Mouse (Mus musculus) heart, embryonic 11.5 days (tissue): ENCODE data around the gene Zfp92. TPM values are rescaled to one million over a fixed set of nuclear protein-coding genes. Genes with fewer than 3 reads are reported as not detected.

Source experiments
- ATAC-seq: fragments of 200-750 bp; cut with Nextera tagmentation; replicated peaks from 2 replicates; pipeline ENCODE4 v1.8.0; 2017; ENCODE audit warnings: moderate library complexity; ENCODE audit not compliant: insufficient number of reproducible peaks, low FRiP score, low TSS enrichment
- H3K27ac ChIP-seq: fragments of 300-500 bp; sonication (generic); 2 replicates; pipeline ENCODE4 v1.5.1; 2014; ENCODE audit warnings: mild to moderate bottlenecking, low read depth, low read length
- H3K27me3 ChIP-seq: fragments of 300-500 bp; sonication (generic); 2 replicates; pipeline ENCODE4 v1.6.1; 2014; ENCODE audit warnings: mild to moderate bottlenecking, low read length, mixed read lengths; ENCODE audit not compliant: control insufficient read depth, insufficient read depth
- H3K36me3 ChIP-seq: fragments of 300-500 bp; sonication (generic); 2 replicates; pipeline ENCODE4 v1.6.1; 2014; ENCODE audit warnings: mild to moderate bottlenecking, low read length, moderate library complexity, mixed read lengths; ENCODE audit not compliant: control insufficient read depth, insufficient read depth
- H3K4me1 ChIP-seq: fragments of 300-500 bp; sonication (generic); 2 replicates; pipeline ENCODE4 v1.6.1; 2014; ENCODE audit warnings: low read length; ENCODE audit not compliant: control insufficient read depth, insufficient read depth
- H3K4me2 ChIP-seq: fragments of 300-500 bp; sonication (generic); 2 replicates; pipeline ENCODE4 v1.6.1; 2014; ENCODE audit warnings: mild to moderate bottlenecking, moderate library complexity
- H3K4me3 ChIP-seq: fragments of 300-500 bp; sonication (generic); 2 replicates; pipeline ENCODE4 v1.5.1; 2014; ENCODE audit warnings: low read depth, low read length
- H3K9ac ChIP-seq: fragments of 300-500 bp; sonication (generic); 2 replicates; pipeline ENCODE4 v1.6.1; 2014; ENCODE audit warnings: mild to moderate bottlenecking, low read depth, low read length, moderate library complexity
- H3K9me3 ChIP-seq: fragments of 300-500 bp; sonication (generic); replicated peaks from 2 replicates; pipeline ENCODE4 v1.6.1; 2016; ENCODE audit warnings: low read length; ENCODE audit not compliant: control insufficient read depth
- WGBS: fragments of 180-500 bp; shearing (Covaris S2); extraction: QIAGEN DNeasy Blood & Tissue Kit; methylation state at CpG from one replicate; pipeline ENCODE4 v1.1.7; 2014; ENCODE audit not compliant: insufficient replicate concordance; 5-methylcytosine and 5-hydroxymethylcytosine counted together
- polyA plus RNA-seq: library from polyadenylated mRNA; unstranded; fragments of >200 nt; fragmentation: Nextera tagmentation; extraction: Ambion mirVana; gene quantifications from 2 replicates; pipeline ENCODE4 v1.2.1, GENCODE M21; 2014

Gene Zfp92
- polyA plus RNA-seq, 1 experiment from 2014 or later, result 0.04 TPM

GRCm38 (mm10) chrX:73412767-73413166 lies 1.9 kb downstream of the Zfp92 start:
- Histone ChIP-seq H3K9me3 (no peaks in the 10 kb centered on the region; the same call in 1 of the 2 replicates), H3K4me1 (no peaks in the 10 kb centered on the region), H3K27me3 (peaks cover 16% of the 10 kb centered on the region), H3K4me3 (no peak overlapping the region), H3K9ac (no peak overlapping the region), H3K36me3 (no peaks in the 10 kb centered on the region), H3K4me2 (no peak overlapping the region), H3K27ac (no peak overlapping the region)
- no peak for ATAC-seq
- 47% methylated on average over 1 of the region's 1 CpGs for WGBS

- H3K9ac ChIP-seq, result no peak overlapping the region
- H3K27ac ChIP-seq, result no peak overlapping the region
- 77% methylated on average over 2 of the region's 2 CpGs for WGBS
- H3K4me2 ChIP-seq, result no peak overlapping the region
- no peaks in the 10 kb centered on the region for H3K9me3 ChIP-seq
- H3K4me3 ChIP-seq, result no peak overlapping the region
- H3K36me3 ChIP-seq, result no peaks in the 10 kb centered on the region
- no peaks in the 10 kb centered on the region; the same call in 1 of the 2 replicates for H3K27me3 ChIP-seq
- H3K4me1 ChIP-seq, result no peaks in the 10 kb centered on the region
- no peak for ATAC-seq
Observed at GRCm38 (mm10) chrX:73430036-73430435, 19.1 kb downstream of the Zfp92 start.

- no peaks in the 10 kb centered on the region for H3K9me3 ChIP-seq
Observed at GRCm38 (mm10) chrX:73432850-73433249, 22.0 kb downstream of the Zfp92 start.

GRCm38 (mm10) chrX:73435252-73435651 lies 24.4 kb downstream of the Zfp92 start, which contains the start of gene Trex2:
TSS of gene Trex2 (minus strand) at chrX:73435344.
- H3K9ac ChIP-seq, result no peak within 1 kb of the TSS
- H3K27me3 ChIP-seq, result no peaks in the 10 kb centered on the region; the same call in 1 of the 2 replicates
- H3K4me2 ChIP-seq, result no peak within 1 kb of the TSS
- H3K36me3 ChIP-seq, result peaks cover 3% of the 10 kb centered on the region; the same call in 1 of the 2 replicates
- H3K27ac ChIP-seq, result no peak within 1 kb of the TSS
- WGBS, result 75% methylated on average over 11 of the region's 11 CpGs
- H3K9me3 ChIP-seq, result no peaks in the 10 kb centered on the region
- H3K4me3 ChIP-seq, result no peak within 1 kb of the TSS
- ATAC-seq, result no peak
- H3K4me1 ChIP-seq, result 0 out of 2 replicates have a peak, but pooled peaks cover 2% of the 10 kb centered on the region

More at GRCm38 (mm10) chrX:73432850-73433249, 22.0 kb downstream of the Zfp92 start:
- no peak for ATAC-seq
- H3K36me3 ChIP-seq, result peaks cover 3% of the 10 kb centered on the region; the same call in 1 of the 2 replicates
- 67% methylated on average over 5 of the region's 5 CpGs for WGBS
- no peak overlapping the region for H3K9ac ChIP-seq
- no peaks in the 10 kb centered on the region; the same call in 1 of the 2 replicates for H3K27me3 ChIP-seq
- no peak overlapping the region for H3K27ac ChIP-seq
- no peak overlapping the region for H3K4me2 ChIP-seq
- H3K4me3 ChIP-seq, result no peak overlapping the region
- H3K4me1 ChIP-seq, result no peaks in the 10 kb centered on the region

GRCm38 (mm10) chrX:73441428-73441827 lies 30.5 kb downstream of the Zfp92 start:
- peaks cover 3% of the 10 kb centered on the region; the same call in 1 of the 2 replicates for H3K36me3 ChIP-seq
- no peak for ATAC-seq
- H3K4me3 ChIP-seq, result no peak overlapping the region
- H3K4me1 ChIP-seq, result 0 out of 2 replicates have a peak, but pooled peaks cover 2% of the 10 kb centered on the region
- H3K9me3 ChIP-seq, result no peaks in the 10 kb centered on the region
- H3K9ac ChIP-seq, result no peak overlapping the region
- no peaks in the 10 kb centered on the region for H3K27me3 ChIP-seq
- WGBS, result 56% methylated on average over 2 of the region's 2 CpGs
- no peak overlapping the region for H3K4me2 ChIP-seq
- no peak overlapping the region for H3K27ac ChIP-seq

GRCm38 (mm10) chrX:73451949-73452348 lies 41.1 kb downstream of the Zfp92 start:
- 33% methylated on average over 2 of the region's 2 CpGs for WGBS
- H3K4me1 ChIP-seq, result no peaks in the 10 kb centered on the region
- H3K36me3 ChIP-seq, result peaks cover 3% of the 10 kb centered on the region; the same call in 1 of the 2 replicates
- no peaks in the 10 kb centered on the region for H3K27me3 ChIP-seq
- no peak overlapping the region for H3K9ac ChIP-seq
- no peaks in the 10 kb centered on the region for H3K9me3 ChIP-seq
- ATAC-seq, result no peak
- no peak overlapping the region for H3K4me2 ChIP-seq
- no peak overlapping the region for H3K27ac ChIP-seq
- no peak overlapping the region for H3K4me3 ChIP-seq

GRCm38 (mm10) chrX:73458877-73459392 lies 48.0 kb downstream of the Zfp92 start, which contains the start of gene Haus7:
TSS of gene Haus7 (minus strand) at chrX:73459044.
- H3K4me2 ChIP-seq, result peak within 1 kb of the TSS; percentile 68
- 0 out of 2 replicates have a peak within 1 kb of the TSS, but pooled peaks have one; percentile 24 for H3K27ac ChIP-seq
- ATAC-seq, result peak; percentile 100
- H3K4me1 ChIP-seq, result peaks cover 5% of the 10 kb centered on the region; the same call in 1 of the 2 replicates
- H3K9me3 ChIP-seq, result no peaks in the 10 kb centered on the region
- H3K9ac ChIP-seq, result peak within 1 kb of the TSS; percentile 68
- H3K27me3 ChIP-seq, result no peaks in the 10 kb centered on the region
- 14% methylated on average over 26 of the region's 26 CpGs for WGBS
- peak within 1 kb of the TSS; percentile 56 for H3K4me3 ChIP-seq
- H3K36me3 ChIP-seq, result no peaks in the 10 kb centered on the region

GRCm38 (mm10) chrX:73460792-73461191 lies 49.9 kb downstream of the Zfp92 start:
- no peaks in the 10 kb centered on the region for H3K9me3 ChIP-seq
- H3K4me3 ChIP-seq, result no peak overlapping the region
- H3K4me2 ChIP-seq, result no peak overlapping the region
- H3K9ac ChIP-seq, result no peak overlapping the region
- ATAC-seq, result no peak
- H3K27me3 ChIP-seq, result no peaks in the 10 kb centered on the region
- H3K36me3 ChIP-seq, result no peaks in the 10 kb centered on the region
- 69% methylated on average over 4 of the region's 4 CpGs for WGBS
- H3K27ac ChIP-seq, result no peak overlapping the region
- peaks cover 5% of the 10 kb centered on the region; the same call in 1 of the 2 replicates for H3K4me1 ChIP-seq
